Mouse (Mus musculus) gonadal fat pad, adult 2 months (tissue): Measurements from ENCODE around the gene Rgs8. TPM values are rescaled to one million over a fixed set of nuclear protein-coding genes. Genes with fewer than 3 reads are reported as not detected.

ENCODE experiments used
- DNase-seq: peaks from one replicate; pipeline ENCODE4 v3.0.0-alpha.2; 2012; ENCODE audit warnings: low read depth
- polyA plus RNA-seq: library from polyadenylated mRNA; depleted of rRNA; stranded (reverse); fragments of >200 nt; gene quantifications from 2 replicates; pipeline ENCODE4 v1.2.3, GENCODE M21; 2012; rRNA removed

The Rgs8 gene
- 0.01 TPM in 1 of 2 replicates, not detected in the other for polyA plus RNA-seq

DNA sequence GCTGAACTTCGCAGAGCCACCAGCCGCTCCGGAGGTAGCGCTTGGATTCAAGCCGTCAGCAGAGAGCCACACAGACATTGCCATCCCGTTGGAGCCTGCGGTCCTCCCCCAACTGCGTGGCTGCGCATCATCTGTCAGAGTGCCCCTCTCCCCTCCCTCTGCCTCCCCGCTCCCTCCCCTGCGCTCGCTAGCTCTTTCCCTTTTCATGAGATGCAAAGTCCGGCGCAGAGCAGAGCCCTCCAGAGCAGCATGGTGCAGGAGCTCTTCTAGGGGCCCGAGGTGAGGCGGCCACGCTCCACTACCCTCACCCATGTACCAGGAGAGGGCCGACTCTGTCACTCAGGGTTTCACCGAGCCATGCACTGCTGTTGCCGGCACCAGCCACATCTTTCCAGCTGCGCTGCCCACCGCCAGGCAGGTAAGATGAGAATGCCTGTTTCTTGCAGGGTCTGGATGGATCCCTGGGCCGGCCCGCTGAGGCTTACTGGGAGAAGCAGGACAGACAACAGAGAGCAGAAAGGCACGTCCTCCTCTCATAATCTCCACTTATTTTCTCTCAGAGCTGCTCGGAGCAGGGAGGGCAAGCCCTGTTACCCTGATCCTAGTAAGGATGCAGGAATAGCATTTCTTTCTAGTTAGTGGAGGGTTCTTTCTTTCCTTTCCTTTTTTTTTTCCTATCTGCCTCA, at the start of gene Rgs8:
Gene Rgs8, plus strand, starts transcription at position 88 of the 686 bp plus-strand sequence.
- DNase-seq = no peak

DNA sequence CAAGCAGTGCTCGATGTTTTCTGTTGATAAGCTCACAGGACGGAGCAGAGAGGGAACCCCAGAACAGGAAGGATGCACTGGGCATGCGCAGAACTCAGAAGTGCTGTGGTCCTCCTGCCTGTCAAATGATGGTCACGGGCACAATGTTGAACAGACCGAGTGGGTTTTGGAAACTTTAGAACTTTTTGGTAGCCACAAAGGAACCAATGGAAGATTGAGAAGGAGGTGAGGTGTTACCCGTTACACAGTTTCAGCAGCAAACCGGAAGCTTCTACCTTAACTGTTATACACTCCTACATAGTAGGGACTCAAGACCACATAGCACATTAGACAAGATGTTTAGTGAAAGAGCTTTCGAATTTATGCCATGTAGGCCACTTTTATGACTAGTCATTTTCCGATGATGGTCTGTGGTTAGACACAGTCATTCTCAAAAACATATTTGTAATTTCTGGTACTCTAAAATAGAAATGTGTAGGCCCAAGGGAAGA, 35.4 kb upstream of the Rgs8 start:
- no peak for DNase-seq

DNA sequence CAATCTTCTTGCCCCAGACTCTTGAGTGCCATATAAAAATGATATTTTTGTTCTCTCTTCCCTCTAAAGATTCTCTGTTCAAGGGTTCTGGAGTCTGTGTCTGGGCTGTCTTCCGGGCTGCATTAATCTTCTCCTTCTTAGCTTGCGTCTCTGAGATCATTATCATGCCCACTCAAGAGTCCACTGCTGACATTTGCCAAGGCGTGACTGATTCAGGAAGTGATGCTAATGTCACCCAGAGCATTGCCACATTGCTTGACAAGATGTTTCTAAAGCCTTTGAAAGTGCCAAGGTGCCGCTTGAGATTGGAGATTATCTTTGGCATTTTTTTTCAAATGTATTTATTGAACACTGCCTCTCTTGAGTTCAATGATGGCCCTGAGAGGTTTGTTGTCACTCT, 29.8 kb upstream of the Rgs8 start:
- no peak for DNase-seq

DNA sequence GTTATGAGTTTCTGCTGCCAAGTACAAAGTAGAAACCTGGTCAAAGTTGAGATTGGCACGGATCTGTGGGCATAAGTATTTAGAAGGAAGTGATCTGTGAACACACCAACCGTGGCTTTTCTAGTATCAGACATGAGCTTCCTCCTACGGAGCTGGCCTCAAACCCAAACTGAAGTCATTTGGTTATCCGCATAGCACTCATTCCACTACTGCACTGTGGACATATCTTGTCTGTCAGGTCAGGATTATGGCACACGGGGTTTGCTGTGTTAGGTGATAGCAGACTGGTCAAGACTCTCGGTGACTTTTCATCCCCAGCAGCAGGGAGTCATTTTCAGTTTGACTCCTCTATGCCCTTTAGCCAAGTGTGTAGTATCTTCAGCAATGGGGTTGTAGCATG, 20.1 kb upstream of the Rgs8 start:
- DNase-seq = no peak

DNA sequence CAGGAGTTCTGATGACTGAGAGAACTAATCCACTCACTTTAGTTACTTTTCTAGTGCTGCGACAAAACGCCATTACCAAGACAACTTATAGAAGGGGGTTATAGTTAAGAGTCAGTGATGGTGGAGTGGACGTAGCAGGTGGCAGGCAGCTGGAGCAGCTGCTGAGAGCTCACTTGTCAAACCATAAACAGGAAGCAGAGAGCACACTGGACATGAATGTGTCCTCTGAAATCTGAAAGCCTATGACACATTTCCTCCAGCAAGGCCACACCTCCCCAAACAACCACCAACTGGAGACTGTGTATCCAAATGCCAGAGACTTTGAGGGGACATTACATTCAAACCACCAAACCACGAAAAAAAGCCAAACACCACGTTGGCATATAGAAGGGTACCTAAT, 17.8 kb upstream of the Rgs8 start:
- no peak for DNase-seq

DNA sequence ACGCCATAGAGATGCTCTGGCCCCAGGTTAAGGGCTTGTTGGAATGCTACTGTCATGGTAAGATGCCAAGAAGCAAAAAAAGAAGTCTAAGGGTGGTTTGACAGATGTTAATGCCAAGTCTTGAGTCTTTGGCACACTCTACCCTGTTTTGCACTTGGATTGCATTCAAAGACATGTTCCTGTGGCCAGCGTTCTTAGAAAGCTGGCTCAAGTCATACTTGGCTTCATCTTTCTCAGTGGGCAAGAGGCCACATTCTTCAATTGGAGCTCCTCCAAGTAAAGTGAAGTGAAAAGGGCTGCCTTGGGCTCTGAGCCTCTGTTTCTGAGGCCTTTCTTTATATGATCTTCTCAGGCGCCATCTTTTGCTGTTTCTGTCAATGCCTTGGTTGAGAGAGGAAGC, 17.3 kb upstream of the Rgs8 start:
- DNase-seq = peak; percentile 50

DNA sequence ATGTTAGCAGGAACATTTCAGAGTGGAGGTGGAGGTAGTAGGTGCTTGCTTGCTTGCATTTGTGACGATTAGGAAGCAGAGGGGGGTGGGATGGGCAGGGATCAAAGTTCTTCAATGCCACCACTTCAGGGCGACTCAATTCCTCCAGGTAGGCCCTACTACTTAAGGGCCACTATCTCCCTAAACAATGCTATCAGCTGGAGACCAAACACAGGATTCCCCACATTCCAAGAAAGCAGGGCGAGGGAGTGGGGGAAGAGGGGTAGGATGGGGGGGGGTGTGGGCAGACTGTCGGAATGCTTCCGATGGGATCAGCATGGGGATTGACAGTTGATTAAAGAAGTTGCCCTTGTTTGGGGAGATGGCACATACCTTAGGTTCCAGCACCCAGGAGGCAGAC, 16.0 kb upstream of the Rgs8 start:
- DNase-seq = no peak

DNA sequence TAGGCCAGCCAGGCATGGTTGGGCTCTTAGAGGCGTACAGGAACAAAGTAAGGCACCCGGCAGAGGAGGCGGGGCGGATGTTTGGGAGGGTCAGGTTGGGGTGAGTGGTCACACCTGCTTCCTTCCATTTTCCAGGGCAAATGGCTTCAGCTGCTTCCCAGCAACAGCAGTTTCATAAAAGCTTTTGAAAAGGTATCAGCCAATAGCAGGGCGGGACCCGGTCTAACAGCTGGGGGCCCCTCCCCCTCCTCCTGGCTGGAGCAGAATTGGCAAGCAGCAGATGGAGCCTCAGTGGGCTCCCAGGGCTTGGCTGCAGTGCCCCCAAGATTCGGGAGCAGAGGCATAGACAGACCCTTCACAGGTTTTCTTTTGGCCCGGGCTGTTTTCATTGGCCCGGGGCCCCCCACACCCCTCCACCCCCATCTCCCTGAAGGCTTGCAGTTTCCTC, 11.3 kb upstream of the Rgs8 start:
- no peak for DNase-seq

DNA sequence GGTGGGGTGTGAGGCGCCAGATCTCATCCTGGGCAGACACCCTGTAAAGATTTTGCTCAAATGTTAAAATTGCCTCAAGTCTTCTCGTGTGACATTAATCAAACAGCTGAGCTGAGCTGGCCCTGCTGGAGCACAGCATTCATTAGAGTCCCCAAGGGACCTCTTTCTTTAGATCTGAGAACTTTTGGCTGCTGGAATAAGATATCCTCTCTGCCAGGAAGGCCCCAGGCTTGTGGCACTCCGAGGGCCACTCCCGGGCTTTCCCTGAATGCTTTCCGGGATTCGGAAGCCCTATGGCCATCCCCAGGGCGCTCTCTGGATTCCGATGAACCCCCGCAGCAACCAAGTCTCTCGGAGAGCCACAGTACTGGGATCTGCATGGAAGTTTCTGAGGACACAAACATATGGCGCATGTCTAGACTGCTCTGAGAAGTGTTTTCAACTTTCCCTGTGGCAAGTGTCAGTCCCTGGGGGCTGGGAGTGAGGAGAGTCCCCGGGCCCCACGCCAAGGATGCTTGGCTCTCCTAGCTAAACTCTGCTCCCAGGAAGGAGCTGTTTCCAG, 10.8 kb upstream of the Rgs8 start:
- no peak for DNase-seq

DNA sequence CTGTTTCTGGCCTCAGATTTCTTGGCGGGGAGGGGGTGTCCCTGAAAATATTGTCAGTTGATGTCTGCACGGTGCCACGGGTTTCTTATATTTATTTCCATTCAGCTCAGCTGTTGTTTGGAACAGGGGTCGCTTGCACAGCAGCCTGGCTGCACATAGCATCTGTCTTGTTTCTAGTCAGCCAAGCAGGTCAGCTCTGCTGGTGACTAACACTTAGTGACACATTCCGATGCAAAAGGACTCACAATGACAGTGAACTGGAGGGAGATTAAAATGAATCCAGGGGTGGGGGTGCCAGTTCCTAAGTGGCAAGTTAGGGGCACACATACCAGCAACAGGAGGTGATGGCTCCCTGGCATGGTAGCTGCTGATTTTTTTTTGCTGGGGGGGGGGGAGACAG, 849 bp downstream of the Rgs8 start:
- DNase-seq = no peak

DNA sequence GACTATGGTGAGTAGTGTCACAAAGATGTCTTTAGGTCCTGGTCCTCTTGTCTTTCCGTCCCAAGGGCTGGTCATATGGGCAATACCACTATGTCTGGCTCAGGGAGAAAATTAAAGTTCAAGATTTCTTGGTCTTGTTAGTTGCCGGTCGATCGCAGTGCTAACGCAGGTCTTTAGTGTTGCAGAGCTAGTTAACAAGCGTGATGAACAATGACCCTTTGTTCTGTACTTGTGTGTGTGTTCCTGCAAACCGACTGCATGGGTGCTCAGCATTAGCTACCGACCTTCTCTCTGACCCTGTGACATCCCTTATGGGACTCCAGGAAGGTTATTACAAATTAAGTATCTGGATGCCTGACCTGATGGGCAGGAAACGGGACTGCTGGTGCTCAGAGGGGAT, 6.8 kb downstream of the Rgs8 start:
- no peak for DNase-seq

DNA sequence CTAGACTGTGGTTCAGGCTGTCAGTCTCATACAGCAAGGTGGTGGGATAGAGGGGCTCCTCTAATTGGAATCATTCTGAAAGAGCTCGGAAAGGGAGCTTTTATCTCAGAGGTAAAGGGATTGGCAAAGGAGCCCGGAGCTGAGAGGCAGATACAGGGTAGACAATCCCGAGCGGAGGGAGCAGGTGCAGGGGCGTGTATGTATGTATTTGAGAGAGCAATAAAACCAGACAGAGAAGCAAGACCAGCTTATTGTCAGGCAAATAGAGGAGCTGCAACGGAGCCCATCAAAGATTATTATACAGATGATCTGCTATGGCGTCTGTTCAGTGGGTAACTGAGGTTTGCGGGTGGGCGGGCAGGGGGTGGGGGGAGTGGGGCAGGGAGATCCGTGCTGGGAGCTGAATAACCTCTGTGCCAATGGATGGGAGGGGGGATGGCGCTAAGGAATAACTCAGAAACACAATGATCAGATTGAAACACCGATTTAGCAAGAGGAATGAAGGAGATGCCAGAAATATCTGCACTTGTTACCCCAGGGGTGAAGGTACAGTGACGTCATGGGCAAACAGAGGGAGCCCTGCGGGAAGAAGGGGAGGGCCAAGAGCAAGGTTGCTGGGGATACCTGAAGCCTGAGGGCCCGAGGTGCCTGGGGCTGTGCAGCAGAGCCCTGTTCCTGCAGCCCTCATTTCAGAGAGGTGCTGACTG, 8.3 kb downstream of the Rgs8 start:
- DNase-seq = no peak

DNA sequence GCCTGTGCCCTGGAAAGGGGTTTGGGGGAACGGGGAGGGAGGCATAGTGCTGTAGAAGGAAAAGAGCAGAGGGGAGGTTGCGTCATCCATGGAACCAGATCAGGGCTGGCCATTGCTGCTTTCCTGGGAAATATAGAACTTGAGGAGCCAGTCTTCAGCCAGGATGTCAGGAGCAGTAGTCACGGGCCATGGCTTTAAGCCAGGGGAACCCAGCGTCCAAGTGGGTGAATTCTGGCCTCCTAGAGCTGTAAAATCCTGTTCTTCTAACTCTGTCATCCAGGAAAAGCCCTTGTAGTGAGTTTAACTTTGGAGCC, 8.8 kb downstream of the Rgs8 start:
- DNase-seq = no peak

DNA sequence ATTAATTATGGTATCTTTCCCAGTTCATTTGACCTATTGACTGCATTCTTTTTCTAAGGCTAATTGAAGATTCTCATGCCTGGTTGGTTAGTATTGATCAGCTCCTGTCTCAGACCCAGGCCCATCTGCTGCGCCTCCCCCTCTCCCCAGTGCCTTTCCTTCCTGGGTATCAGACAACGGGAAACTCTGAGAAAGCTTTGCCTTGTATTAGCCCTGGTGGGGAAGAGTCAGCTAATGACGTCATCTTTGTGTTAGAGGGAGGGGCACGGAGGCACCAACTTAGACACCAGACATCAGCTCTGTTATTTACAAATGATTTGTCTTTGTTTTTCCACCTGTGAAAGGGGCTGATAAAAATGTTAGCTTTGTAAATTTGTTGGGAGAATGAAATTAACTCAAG, 9.5 kb downstream of the Rgs8 start:
- DNase-seq = no peak

DNA sequence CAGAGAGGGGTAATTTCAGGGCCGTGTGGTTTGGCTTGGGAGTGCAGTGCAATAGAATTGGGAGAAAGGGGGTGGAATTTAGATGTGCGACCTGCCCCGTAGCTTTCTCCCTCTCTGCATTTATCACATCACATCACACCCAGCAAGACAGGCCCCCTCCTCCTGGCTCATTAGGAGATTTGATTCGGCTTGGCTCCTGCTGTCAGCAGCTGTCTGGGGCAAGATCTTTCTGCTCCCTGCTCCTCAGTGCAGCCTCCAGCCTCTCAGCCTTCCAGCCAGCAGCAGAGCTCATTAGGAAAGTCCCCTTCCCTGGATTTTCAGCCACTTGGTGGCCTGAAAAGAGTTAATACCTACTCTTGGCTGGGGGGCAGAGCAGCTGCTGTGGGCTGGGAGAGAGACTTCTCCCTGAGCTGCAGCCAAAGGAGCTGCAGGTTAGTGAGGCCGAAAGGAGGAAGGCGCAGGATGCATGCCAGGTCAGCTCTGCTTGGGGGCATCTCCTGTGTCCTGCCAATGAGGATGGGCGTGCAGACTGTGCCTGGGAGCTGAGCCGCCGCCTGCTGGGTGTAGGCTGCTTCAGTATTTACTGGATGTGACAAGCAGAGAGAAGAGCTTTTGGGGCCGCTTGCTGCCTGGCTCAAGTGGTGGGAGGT, 12.4 kb downstream of the Rgs8 start:
- no peak for DNase-seq

DNA sequence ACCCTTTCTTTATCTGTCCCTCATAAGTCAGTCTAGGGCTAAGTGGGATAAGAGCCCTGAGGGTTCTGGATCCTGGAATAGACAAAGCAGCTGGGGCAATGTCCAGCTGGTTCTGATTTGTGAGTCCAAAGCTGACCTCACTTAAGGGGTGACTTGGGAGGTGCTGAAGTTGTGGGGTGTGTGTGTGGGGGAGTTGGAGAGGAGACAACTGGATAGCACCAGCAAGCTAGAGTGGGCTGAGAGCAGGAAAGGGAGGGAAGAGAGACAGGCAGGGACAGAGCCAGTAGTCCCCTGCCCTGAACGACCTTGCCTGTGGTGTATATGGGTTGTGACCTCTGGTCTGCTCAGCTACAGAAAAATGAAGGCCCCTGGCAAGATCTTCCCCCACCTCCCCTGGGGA, 13.4 kb downstream of the Rgs8 start:
- DNase-seq = no peak

DNA sequence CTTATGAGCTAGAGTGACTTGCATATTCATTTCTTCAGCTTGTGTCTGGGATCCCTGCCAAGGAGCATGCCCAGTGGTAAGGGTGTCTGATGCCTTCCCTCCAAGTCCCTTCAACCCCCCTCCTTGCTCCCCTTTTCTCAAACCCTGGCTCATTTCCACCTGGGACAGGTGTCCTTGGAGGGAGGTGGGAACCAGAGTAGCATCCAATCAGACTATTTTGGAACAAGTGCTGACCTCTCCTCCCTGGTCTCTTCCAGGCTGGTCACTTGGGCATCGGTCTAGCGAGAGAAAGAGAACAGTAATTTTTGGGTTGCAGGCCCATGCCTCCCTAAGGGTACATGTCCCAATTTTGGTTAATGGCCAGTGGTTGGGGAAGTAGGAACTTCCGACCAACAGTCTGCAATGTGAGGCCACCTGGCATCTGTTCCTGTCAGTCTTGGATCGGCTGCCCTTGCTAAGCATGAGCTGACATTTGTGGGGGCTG, 14.5 kb downstream of the Rgs8 start:
- no peak for DNase-seq

DNA sequence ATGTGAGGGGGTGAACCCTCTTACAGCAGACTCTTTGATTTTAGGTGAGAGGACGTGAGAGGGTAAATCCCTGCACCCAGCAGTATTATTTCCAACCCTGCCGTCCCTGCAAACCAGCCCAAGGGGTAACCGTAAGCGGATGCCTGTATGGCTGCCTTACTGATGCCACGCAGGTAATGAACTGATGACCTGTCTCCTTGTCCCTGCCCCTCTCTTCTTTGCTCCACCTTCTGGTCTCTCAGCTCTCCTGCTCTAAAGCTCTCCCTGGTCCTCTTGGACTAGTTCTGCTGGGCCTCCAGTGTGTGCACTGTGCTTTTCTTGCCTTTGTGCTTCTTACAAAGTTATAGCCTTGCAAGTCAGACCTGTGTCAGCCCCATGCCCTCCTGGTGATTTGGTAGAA, 15.0 kb downstream of the Rgs8 start:
- no peak for DNase-seq

DNA sequence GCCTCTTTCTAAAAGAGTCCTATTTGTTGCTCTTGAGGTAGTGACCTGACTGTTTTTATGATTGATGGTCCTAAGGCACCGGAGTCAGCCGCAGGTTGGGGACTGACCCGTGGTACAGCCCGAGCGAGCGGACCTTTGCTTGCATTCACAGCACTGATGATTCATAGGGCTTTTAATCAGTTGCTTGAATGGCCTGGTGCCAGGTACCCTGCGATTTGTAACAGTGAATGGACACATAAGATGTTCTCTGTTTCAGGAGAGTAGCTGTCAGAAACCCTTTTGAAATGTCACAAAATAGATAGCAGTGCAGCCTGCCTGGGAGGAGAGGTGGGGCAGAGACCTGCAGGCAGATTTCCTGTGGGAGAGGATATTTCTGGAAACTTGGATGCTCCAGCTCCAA, 16.3 kb downstream of the Rgs8 start:
- no peak for DNase-seq

DNA sequence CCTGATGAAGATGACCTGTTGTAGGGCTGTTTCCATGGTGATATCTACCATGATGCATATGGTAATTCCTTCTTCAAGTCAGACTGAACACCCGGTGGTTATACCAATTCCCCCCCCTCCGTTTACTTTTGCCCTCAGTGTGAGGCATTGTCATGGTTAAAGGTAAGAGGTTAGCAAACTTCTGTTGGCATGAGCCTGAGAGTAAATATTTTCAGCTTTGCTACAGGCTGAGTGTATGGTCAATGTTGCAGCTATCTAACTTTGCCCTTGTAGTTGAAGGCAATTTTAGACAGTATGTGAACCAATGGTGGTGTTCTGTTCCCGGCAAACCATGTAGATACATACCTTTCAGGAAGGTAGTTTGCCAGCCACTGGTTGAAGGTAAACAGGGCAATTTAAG, 16.9 kb downstream of the Rgs8 start:
- no peak for DNase-seq

DNA sequence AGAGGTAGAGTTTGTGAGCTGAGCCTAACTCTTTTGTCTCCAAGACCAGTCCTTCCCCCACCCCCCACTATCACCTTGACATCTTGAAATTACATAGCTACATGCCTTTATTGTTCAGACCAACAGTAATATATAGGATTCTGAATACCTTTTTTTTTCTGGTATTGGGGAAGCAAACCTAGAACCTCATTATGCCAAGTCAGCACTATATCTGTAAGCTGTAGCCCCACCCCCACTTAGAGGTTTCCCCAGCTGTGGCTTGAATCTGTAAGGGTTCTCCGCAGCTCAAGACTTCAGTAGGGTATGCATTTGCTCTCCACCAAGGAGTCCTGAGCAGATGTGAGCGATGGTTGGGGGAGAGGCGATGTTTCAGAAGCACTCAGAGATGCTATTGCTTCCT, 18.5 kb downstream of the Rgs8 start:
- DNase-seq = no peak

DNA sequence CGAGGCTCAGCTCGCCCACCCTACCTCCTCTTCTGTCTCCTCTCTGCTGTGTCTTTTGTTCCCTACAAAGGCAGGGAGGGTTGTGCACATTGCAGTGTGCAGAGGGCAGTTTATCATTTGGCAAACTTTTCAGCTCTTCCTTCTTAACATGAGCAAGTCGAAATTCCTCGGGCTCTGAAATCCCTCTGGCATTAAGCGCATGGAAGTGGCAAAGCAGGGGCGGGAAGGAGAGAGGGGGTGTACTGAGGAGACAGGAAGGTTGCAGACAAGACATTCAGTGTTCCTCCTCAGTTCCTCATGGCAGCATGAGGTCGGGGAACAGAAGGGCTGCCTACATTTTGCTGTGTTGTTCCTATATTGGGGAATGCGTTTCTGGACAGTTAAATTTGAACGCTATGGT, 19.9 kb downstream of the Rgs8 start:
- no peak for DNase-seq

DNA sequence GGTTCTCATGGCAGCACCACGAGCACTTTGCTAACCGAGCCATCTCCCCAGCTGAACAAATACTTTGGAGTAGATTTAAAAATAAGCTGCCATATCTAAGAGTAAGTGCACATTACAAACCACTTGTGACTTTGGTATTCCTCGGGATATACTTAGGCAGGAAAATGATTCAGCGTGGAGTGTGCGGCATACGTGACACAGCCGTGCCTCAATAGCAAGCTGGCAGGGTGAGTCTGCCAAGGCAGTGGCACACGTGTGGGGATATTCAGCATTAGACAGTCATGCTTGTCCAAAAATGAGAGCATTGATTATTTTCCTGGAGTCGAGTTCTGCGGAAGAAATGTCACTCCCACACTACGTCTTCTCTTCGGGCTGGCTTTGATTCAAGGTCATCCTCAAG, 21.1 kb downstream of the Rgs8 start:
- no peak for DNase-seq
